Mouse (Mus musculus): Measurements from ENCODE around the gene Btbd6.

Gene Btbd6

DNA sequence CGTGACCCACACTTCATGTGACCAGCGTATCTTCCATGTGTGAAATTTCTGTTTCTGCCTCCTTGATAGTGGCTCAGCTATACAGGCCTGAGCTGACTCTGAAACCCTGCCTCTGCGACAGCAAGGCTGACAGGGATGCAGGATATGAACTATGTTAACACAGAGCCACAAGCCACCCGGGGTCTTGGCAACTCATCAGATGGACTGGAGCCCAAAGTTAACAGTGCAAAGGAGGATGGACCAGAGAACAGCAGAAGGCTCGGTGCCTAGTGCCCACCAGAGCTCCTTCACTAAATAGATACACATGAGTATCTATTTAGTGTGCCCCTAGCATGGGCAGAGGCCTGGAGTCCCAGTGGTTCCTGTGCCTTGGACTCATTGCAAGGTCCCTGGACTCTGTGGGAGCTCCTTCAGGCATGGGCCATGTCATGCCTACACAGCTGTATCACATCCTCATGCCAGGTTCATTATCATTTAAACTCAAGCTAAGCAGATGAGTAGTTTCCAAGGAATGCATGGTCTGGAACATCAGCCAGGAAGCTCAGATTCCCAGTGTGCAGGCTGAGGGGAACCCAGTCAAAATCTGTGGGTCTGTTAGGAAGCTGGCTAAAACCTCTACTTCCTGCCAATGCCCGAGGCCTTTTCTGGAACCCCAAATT lies 35.5 kb downstream of the Btbd6 start:
- no peak for DNase-seq (ENCODE audit: low spot score)

DNA sequence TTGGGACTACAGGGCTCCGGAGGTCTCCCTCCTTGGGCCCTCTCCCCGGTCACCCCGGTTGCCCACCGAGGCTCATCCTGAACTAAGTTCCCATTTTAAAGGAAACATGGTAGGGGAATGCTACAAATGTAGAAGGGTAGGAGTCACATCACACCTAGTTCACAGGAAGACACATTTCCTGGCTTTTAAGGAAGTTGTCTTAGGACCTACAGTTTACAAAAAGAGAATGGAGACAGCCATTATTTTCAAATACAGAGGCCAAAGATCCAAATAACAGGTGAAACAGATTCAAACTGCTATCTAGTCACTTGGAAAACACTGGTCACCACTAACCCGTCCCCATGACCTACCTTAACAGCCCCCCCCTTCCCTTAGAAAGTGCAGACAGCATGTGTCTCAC lies 36.2 kb downstream of the Btbd6 start:
- DNase-seq (ENCODE audit: low spot score): no peak

GRCm38 (mm10) chr12:113013021-113013491 lies 36.8 kb downstream of the Btbd6 start:
- no peak for DNase-seq (ENCODE audit: low spot score)

- DNase-seq (ENCODE audit: low spot score): peak; percentile 97
These were observed 37.6 kb downstream of the Btbd6 start, which contains the start of gene Pacs2 for GRCm38 (mm10) chr12:113013604-113014558. TSS of gene Pacs2 (plus strand) at chr12:113014508.

GRCm38 (mm10) chr12:113014561-113015556 lies 38.6 kb downstream of the Btbd6 start:
- peak; percentile 41 for DNase-seq (ENCODE audit: low spot score)

DNA sequence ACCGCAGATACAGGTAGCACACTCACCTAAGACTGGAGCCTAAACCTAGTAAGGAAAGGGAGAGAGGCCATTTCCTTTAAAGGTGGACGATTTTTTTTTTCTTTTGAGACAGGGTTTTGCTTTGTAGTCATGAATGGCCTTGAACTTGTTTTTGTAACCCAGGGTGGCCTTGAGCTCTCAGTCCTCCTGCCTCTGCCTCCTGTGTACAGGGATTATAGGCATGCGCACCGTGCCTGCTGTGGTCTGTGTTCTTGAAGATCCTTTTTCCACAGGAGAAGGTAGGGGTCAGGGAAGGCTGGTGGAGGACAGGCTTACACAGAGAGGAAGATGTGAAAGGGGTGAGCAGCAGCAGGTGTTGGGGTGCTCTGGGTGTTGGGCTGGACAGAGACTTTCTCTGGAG lies 39.7 kb downstream of the Btbd6 start:
- DNase-seq (ENCODE audit: low spot score): no peak

- DNase-seq (ENCODE audit: low spot score): no peak
These were observed 40.7 kb downstream of the Btbd6 start for GRCm38 (mm10) chr12:113016976-113017375.

DNA sequence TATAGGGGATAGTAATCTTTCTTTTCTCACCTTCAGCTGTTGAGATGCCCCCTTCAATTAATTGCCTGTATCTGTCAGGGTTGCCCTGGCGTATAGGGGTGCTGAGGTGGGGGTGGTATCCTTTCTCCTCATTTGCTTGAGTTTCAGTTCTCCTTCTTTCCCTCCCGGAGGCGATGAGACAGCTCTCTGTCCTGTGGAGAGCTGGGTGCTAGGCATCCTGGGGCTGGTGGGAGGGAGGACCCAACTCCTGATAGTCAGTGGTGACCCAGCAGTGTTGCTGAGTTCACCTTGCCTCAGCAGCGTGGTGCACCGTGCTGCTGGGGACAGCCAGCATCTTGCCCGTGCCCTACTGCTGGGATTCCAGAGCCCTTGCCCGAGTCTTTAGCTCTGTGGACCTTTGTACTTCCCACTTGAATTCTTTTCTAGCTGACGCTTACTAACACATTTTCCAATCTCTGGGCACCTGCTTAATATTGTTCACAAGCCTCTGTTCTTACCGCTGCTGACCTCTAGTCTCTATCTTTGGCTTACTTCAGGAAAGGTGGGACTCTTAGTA lies 41.2 kb downstream of the Btbd6 start:
- no peak for DNase-seq (ENCODE audit: low spot score)

DNA sequence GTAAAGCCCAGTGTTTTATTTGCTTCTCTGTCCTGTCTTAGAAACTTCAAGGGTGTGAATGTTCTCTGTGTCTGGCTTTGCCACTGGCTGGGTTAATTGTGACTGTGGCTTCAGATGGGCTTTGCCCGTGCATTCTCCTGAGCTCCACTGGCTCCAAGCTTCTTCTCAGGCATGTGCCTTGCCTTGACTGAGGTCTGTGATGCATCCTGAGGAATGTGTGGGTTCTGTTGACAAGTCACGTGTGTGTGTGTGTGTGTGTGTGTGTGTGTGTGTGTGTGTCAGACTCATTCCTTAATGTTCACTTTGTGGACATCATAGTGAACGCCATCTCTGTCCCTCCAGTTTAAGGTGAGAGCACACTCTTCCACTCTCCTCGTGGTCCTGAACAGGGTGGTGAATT lies 42.5 kb downstream of the Btbd6 start:
- DNase-seq (ENCODE audit: low spot score): no peak

DNA sequence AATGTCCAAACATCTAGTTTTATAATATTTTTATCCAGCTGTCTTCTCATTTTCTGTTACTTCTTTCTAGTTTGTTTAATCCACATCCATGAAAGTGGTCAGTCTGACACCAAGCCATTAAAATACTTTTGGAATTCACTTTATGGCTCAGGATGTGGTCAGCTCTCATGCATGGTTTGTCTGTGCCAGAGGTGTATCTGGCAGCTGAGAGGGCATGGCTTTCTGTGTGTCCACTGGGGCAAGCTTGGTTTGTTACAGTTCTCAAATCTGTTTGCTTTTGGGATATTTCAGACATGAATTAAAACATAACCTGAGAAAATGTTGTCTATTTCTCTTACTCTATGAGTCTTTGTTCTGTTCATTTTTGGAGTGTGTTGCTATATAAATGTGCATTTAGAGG lies 45.2 kb downstream of the Btbd6 start:
- no peak for DNase-seq (ENCODE audit: low spot score)

DNA sequence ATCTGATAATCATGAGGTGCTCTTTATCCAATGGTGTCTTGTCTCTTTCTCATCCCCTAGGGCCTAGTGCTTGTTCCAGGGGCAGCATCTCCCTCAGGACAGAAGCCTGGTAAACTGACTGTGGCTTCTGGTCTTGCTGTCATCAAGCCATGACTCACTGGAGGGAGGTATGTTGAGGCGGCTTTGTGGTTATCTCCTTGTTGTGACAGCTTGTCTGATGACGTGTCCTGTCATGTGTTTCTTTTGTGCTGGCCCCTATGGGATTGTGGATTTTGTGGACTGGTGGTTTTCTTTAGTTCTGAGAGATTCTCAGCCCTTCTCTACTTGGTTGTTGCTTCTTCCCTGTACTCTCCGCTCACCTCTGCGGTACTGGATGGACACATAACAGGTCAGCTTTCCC lies 46.8 kb downstream of the Btbd6 start:
- no peak for DNase-seq (ENCODE audit: low spot score)

DNA sequence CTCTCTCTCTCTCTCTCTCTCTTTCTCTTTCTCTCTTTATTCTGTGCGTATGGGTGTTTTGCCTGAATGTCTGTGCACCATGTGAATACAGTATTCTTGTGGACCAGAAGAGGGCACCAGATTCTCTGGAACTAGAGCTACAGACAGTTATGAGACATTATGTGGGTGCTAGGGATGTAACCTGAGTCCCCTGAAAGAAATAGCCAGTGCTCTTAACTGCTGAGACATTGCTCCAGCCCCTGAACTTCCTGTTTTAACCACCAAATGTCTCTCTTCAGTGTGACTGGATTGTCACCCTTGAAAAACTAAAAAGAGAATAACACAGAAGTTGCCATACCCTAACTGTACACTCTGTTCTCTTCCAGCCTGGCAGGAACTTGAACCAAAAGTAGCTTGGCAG lies 50.3 kb downstream of the Btbd6 start:
- DNase-seq (ENCODE audit: low spot score): no peak

DNA sequence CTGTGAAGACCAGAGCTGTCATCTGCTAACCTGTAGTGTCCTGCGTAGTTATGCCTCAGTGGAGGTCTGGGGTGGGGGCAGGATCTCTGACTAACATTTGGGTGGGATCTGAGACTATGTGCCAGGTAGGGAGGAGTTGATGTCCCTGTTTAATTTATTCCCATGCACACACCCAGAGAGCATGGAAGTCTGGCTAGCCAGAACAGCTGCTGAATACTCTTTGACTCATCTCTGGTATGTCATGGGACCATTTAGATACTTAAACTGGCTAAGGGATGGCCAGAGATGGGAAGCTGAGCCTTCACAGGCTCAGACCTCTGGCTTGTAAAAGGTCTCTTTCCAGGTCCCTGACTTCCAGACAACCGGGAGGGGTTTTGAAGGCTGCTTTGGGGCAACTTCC lies 51.2 kb downstream of the Btbd6 start:
- DNase-seq (ENCODE audit: low spot score): no peak

- no peak for DNase-seq (ENCODE audit: low spot score)
These were observed 51.8 kb downstream of the Btbd6 start for GRCm38 (mm10) chr12:113028067-113028466.

All from urinary bladder, postnatal 25 days (tissue).